Mouse (Mus musculus): ENCODE results near the gene Ahsa2.
"Not testable (repeated sequence)": the region's sequence is repeated elsewhere in the genome, so short reads cannot be mapped to it uniquely, and the experiment has no call there.

Gene Ahsa2

DNA sequence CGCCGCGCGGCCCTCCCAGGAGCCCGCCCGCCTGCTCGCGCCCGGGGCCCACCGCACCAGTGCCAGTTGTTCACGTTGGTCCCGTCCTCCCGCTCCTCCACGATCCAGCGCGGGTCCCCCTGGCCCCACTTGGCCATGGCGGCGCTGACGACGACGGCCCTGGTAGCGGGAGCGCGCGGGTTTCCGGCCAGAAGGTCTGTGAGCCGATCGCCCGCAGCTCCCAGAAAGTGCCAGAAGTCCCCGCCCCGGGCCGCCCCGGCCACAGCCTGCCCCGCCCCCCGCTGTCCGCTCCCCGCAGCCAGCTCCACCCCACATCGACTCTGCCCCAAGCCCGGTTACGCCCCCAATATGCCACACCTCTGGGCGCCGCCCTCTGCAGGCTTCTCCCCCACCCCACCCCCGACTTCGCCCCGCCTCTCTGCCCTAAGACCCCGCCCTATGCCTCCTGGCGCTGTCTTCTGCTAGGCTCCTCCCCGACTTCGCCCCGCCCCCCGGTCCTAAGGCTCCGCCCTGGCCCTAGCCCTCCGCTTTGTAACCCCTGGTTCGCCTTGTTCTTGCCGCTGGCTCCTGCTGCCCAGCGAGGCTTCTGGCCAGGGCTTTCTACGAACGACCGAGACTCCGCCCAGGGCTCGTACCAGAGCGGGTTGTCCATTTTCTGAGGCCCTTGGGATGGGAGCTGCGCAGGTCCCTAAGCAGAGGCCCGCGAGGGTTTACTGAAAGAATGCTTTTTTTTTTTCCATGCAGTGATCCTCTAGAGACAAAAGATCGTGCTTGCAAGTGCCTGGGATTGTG lies at the start of gene Ahsa2:
TSS of gene Ahsa2 (minus strand) at position 313 of the 792 bp plus-strand sequence.
- DNase-seq (ENCODE audit: extremely low spot score, low read depth, low spot score) = peak; percentile 82

DNA sequence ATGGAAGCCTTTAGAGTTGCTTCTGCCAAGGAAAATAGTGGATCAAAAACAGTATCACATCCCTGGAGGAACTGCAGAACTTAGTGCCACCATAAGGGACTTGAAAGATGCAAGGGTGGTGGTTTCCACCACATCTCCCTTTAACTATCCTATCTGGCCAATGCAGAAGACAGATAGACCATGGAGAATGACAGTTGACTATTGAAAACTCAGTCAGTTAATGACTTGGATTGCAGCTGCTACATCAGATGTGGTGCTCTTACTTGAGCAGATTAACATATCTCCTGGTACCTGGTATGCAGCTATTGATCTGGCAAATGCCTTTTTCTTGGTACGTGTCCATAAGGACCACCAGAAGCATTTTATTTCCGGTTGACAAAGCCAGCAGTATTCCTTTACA lies 39.6 kb upstream of the Ahsa2 start:
- DNase-seq (ENCODE audit: extremely low spot score, low read depth, low spot score) = no peak

DNA sequence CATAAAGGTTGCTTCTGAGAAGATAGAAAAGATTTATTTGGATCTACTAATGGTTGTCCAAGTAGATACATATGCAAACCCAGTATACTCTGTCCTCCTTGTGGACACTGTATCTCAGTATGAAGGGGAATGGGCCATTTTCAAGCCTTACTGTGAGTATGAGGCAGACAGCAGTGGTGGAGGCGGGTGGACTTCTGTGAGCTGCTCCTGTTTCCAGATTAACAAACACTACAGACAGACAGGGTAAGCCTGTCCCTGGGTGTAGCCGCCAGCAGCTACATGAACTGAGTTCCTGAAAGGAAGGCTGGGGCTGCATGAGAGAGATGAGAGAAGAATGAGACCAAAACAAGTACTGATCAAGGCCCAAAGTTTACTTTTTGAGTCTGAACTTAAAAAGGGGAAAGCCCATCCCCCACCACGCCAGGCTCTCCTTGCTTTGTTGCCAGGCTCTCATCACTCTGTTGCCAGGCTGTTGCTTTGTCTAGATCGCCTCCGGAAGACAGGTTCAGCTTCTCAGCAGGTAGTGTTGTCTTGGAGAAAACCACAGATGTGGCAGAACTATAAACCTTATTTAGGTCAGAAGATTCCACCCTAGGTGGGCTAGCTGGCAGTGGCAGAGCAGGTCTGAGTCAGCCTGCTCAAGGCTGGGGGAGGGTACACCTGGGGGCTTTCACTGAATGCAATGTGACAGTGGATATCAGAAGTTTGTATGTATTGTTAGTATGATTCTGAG lies 22.8 kb upstream of the Ahsa2 start, which contains the start of gene 1700093K21Rik:
TSS of gene 1700093K21Rik (minus strand) at position 683 of the 733 bp plus-strand sequence.
- DNase-seq (ENCODE audit: extremely low spot score, low read depth, low spot score) = no peak

DNA sequence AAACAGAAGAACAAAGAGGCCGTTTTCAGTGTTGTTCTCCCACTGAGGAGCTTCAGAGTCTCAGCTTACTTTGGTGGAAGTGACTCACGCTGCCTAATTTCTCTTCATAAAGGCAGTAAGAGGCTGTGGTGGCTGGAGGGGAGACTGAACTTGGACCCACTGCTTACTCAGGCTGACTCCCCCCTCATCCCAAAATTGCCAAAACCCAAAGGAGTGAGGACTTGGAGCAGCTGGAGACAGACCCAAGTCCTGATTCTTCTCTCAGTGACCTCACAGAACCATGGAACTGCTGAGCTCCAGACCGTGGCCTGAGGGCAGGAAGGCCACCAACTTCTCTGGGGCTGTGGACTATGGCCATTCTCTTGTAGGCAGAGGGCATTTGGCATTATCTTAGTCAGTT lies 21.2 kb upstream of the Ahsa2 start:
- no peak for DNase-seq (ENCODE audit: extremely low spot score, low read depth, low spot score)

DNA sequence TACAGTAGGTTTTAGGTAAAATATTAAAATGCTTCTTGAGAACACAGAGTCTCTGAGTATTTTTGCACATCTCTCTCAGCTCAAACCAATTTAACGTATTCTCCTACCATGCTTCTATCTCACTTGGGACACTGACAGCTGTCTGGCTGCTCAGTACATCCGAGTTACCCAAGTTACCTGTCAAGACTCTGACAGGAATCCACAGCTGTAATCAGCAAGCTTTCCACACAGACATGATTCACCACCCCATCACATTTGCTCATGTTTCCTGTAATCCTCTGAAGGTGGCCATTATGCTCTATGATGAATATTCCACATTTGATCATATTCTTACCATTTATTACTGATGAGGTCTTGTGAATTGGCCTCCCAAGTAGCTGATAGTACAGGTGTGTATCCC lies 17.5 kb upstream of the Ahsa2 start:
- no peak for DNase-seq (ENCODE audit: extremely low spot score, low read depth, low spot score)

- not testable (repeated sequence) for DNase-seq (ENCODE audit: extremely low spot score, low read depth, low spot score)
These were observed 17.0 kb upstream of the Ahsa2 start for GRCm38 (mm10) chr11:23514785-23515184.

- DNase-seq (ENCODE audit: extremely low spot score, low read depth, low spot score) = not testable (repeated sequence)
These were observed 7.0 kb upstream of the Ahsa2 start for GRCm38 (mm10) chr11:23504801-23505200.

- DNase-seq (ENCODE audit: extremely low spot score, low read depth, low spot score) = no peak
These were observed 779 bp upstream of the Ahsa2 start for GRCm38 (mm10) chr11:23498609-23499008.

DNA sequence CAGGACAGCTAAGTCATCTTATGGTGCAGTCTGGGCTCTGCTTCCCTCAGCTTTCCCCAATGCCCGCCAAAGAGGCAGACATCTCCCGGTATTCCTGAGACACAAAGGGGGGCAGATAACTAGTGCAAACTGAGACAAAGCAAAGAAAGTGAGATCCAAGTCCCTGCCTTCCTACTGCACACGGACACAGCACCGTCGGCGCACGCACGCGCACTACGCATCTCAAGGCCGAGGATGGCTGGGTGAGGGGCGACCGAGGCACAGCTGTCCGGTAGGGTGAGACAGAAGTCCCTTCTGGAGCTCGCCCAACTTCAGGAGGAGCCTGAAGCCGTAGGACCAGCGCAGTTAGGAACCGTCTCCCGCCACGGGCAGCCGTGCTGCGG lies 504 bp downstream of the Ahsa2 start:
- DNase-seq (ENCODE audit: extremely low spot score, low read depth, low spot score) = peak; percentile 28

- no peak for DNase-seq (ENCODE audit: extremely low spot score, low read depth, low spot score)
These were observed 1.2 kb downstream of the Ahsa2 start for GRCm38 (mm10) chr11:23496661-23497060.

- DNase-seq (ENCODE audit: extremely low spot score, low read depth, low spot score) = no peak
These were observed 2.6 kb downstream of the Ahsa2 start for GRCm38 (mm10) chr11:23495231-23495630.

DNA sequence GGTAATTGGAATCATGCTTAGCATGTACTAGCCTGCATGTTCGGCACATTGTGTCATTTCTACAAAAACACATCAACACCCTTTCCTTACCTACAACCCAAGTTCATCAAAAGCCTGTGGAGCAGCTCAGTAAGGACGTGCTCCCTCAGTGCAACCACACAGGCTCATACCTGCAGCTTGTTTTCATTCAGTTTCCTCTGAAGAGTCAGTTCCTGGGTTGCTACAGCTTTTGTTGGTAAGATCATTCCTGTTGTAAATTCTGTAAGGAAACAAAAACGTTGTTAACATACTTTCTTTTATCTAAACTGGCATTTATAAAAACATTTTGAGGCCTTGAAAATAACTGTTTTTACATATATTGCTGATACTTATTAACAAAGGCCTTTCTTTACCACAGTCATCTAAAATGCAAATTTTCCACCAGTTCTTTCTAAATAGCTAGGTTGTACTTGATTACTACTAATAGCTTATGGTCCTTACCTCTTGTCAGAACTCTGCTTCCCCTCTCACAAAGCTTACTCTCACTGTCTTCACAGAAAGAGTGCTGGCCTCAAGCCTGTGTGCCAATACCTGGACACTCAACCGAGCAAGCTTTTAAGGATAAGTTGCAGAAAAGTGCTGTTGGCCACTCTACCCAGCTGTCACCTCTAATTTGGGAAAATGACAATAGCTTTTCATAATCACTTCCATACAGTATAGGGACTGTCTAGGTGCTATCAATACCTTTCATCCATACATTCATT lies 5.6 kb downstream of the Ahsa2 start:
- no peak for DNase-seq (ENCODE audit: extremely low spot score, low read depth, low spot score)

GRCm38 (mm10) chr11:23489955-23490354 lies 7.9 kb downstream of the Ahsa2 start:
- no peak for DNase-seq (ENCODE audit: extremely low spot score, low read depth, low spot score)

GRCm38 (mm10) chr11:23465862-23466261 lies 32.0 kb downstream of the Ahsa2 start:
- DNase-seq (ENCODE audit: extremely low spot score, low read depth, low spot score) = not testable (repeated sequence)
